Mouse (Mus musculus): ENCODE measurements around the gene Spns3.

DNA sequence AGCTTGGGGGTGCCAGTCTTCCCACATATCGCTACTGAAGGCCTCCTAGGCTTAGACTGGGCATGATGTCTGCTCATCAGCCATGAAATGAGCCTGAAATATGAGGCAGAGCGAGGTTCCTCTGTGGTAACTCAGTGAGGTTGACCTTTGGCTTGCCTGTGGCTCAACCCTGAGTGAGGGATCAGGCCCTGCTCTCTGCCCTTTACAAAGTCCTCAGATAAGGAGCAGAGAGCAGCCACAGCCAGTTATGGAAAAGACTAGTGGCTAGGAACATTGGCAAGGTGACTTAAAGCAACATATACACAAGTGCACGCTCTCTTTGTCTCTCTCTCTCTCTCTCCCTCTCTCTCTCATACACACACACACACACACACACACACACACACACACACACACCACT, 75.4 kb downstream of the Spns3 start:
- no peak for TF ChIP-seq CTCF (IDR thresholded peaks at IDR 0.05; ENCODE audit: extremely low read depth, insufficient read length, insufficient replicate concordance, low read depth, low read length)
- TF ChIP-seq POLR2A (IDR thresholded peaks at IDR 0.05; ENCODE audit: low read depth, low read length): no peak
